Mouse (Mus musculus) central nervous system, embryonic 14 days (tissue): Measurements from ENCODE around the gene Ppp1r1a. TPM values are rescaled to one million over a fixed set of nuclear protein-coding genes. Genes with fewer than 3 reads are reported as not detected.

Experiments used
- polyA plus RNA-seq: library from polyadenylated mRNA; depleted of rRNA; stranded (reverse); fragments of >200 nt; gene quantifications from 2 replicates; pipeline ENCODE4 v1.2.3, GENCODE M21; 2012; rRNA removed

The Ppp1r1a gene
- 59.3 and 66.2 TPM in 2 replicates for polyA plus RNA-seq

GRCm38 (mm10) chr15:103537822-103538213 is at the start of gene Ppp1r1a:
Gene Ppp1r1a, minus strand, starts transcription at chr15:103538003.

GRCm38 (mm10) chr15:103564981-103565380 is 27.2 kb upstream of the Ppp1r1a start, which contains the start of gene Glycam1:
Gene Glycam1, minus strand, starts transcription at chr15:103565081.

GRCm38 (mm10) chr15:103502435-103503250 is 35.2 kb downstream of the Ppp1r1a start, which contains the start of gene Pde1b:
Gene Pde1b, plus strand, starts transcription at chr15:103503034.

Other genes with a start within 250 kb of the Ppp1r1a start
- gene Gpr84, start 227.4 kb downstream of the Ppp1r1a start, polyA plus RNA-seq: 0.42 and 0.90 TPM in 2 replicates
- gene Zfp385a, start 197.9 kb downstream of the Ppp1r1a start, polyA plus RNA-seq: 20.9 and 26.2 TPM in 2 replicates
- 8.8 and 19.4 TPM in 2 replicates for gene Itga5, start 171.2 kb downstream of the Ppp1r1a start, polyA plus RNA-seq
- gene Gtsf1, start 107.5 kb downstream of the Ppp1r1a start, polyA plus RNA-seq: not detected in 2 replicates
- gene Gtsf2, start 89.5 kb downstream of the Ppp1r1a start, polyA plus RNA-seq: 0.11 TPM in 1 of 2 replicates, not detected in the other
- 2.5 and 2.6 TPM in 2 replicates for gene Nckap1l, start 84.2 kb downstream of the Ppp1r1a start, polyA plus RNA-seq
- gene Pde1b, start 35.0 kb downstream of the Ppp1r1a start, polyA plus RNA-seq: 79.1 and 89.7 TPM in 2 replicates
- gene Glycam1, start 27.1 kb upstream of the Ppp1r1a start, polyA plus RNA-seq: 0.09 TPM in 1 of 2 replicates, not detected in the other
- gene Mucl1, start 217.5 kb upstream of the Ppp1r1a start, polyA plus RNA-seq: not detected in 2 replicates